Mouse (Mus musculus): ENCODE data around the gene Pla2g4b.

Gene Pla2g4b

GRCm38 (mm10) chr2:120013831-120014486, 19.3 kb upstream of the Pla2g4b start:
- in situ Hi-C loops (cut with MboI; ENCODE audit: low sequenced_read_pairs), result no loop called here

GRCm38 (mm10) chr2:120015882-120016281, 17.3 kb upstream of the Pla2g4b start:
- in situ Hi-C loops (cut with MboI; ENCODE audit: low sequenced_read_pairs), result no loop called here

- in situ Hi-C loops (cut with MboI; ENCODE audit: low sequenced_read_pairs), result no loop called here
Observed at GRCm38 (mm10) chr2:120017599-120017998, 15.6 kb upstream of the Pla2g4b start.

- in situ Hi-C loops (cut with MboI; ENCODE audit: low sequenced_read_pairs), result no loop called here
Observed at GRCm38 (mm10) chr2:120024337-120024736, 8.9 kb upstream of the Pla2g4b start.

- in situ Hi-C loops (cut with MboI; ENCODE audit: low sequenced_read_pairs), result no loop called here
Observed at GRCm38 (mm10) chr2:120026984-120027949, 6.0 kb upstream of the Pla2g4b start, which contains the start of the genes Jmjd7 and Gm28042. Gene Jmjd7 (plus strand): TSS chr2:120027483. Gene Gm28042 (plus strand): TSS chr2:120027493.

GRCm38 (mm10) chr2:120027950-120028331, 5.3 kb upstream of the Pla2g4b start:
- in situ Hi-C loops (cut with MboI; ENCODE audit: low sequenced_read_pairs), result no loop called here

- in situ Hi-C loops (cut with MboI; ENCODE audit: low sequenced_read_pairs), result no loop called here
Observed at GRCm38 (mm10) chr2:120030380-120030779, 2.8 kb upstream of the Pla2g4b start.

- in situ Hi-C loops (cut with MboI; ENCODE audit: low sequenced_read_pairs), result no loop called here
Observed at GRCm38 (mm10) chr2:120033726-120034125, 509 bp downstream of the Pla2g4b start.

GRCm38 (mm10) chr2:120037744-120038143, 4.5 kb downstream of the Pla2g4b start:
- in situ Hi-C loops (cut with MboI; ENCODE audit: low sequenced_read_pairs), result no loop called here

- in situ Hi-C loops (cut with MboI; ENCODE audit: low sequenced_read_pairs), result no loop called here
Observed at GRCm38 (mm10) chr2:120040991-120041390, 7.8 kb downstream of the Pla2g4b start.

GRCm38 (mm10) chr2:120044101-120044603, 10.9 kb downstream of the Pla2g4b start:
- in situ Hi-C loops (cut with MboI; ENCODE audit: low sequenced_read_pairs), result no loop called here

- in situ Hi-C loops (cut with MboI; ENCODE audit: low sequenced_read_pairs), result no loop called here
Observed at GRCm38 (mm10) chr2:120044676-120045075, 11.5 kb downstream of the Pla2g4b start.

- in situ Hi-C loops (cut with MboI; ENCODE audit: low sequenced_read_pairs), result no loop called here
Observed at GRCm38 (mm10) chr2:120046486-120047310, 13.5 kb downstream of the Pla2g4b start.

- in situ Hi-C loops (cut with MboI; ENCODE audit: low sequenced_read_pairs), result no loop called here
Observed at GRCm38 (mm10) chr2:120048173-120048572, 15.0 kb downstream of the Pla2g4b start.

- in situ Hi-C loops (cut with MboI; ENCODE audit: low sequenced_read_pairs), result no loop called here
Observed at GRCm38 (mm10) chr2:120049632-120050274, 16.5 kb downstream of the Pla2g4b start.

GRCm38 (mm10) chr2:120051405-120051804, 18.2 kb downstream of the Pla2g4b start:
- in situ Hi-C loops (cut with MboI; ENCODE audit: low sequenced_read_pairs), result no loop called here

GRCm38 (mm10) chr2:120054771-120055552, 21.7 kb downstream of the Pla2g4b start:
- in situ Hi-C loops (cut with MboI; ENCODE audit: low sequenced_read_pairs), result no loop called here

GRCm38 (mm10) chr2:120055923-120056322, 22.7 kb downstream of the Pla2g4b start:
- in situ Hi-C loops (cut with MboI; ENCODE audit: low sequenced_read_pairs), result no loop called here

- in situ Hi-C loops (cut with MboI; ENCODE audit: low sequenced_read_pairs), result no loop called here
Observed at GRCm38 (mm10) chr2:120058818-120059217, 25.6 kb downstream of the Pla2g4b start.
